Mouse (Mus musculus): ENCODE measurements at regions not wholly inside any gene's neighbourhood (a gene's known extent, or its start where the extent isn't known, plus 50 kb on each side); places are given as distances from the start of the nearest gene placed in this dataset.

- WGBS, result 67% methylated on average over 1 of the region's 1 CpGs
- TF ChIP-seq CTCF (IDR thresholded peaks at IDR 0.05; ENCODE audit: control insufficient read depth, insufficient read depth, low read length) (no peak), POLR2A (IDR thresholded peaks at IDR 0.05; ENCODE audit: borderline replicate concordance, control insufficient read depth, low read depth, low read length) (no peak)
- Histone ChIP-seq H3K4me3 (replicated peaks; ENCODE audit: control insufficient read depth, low read depth, low read length) (no peak overlapping the region), H3K27ac (ENCODE audit: control insufficient read depth, insufficient read depth, low read depth, low read length, poor library complexity) (no peak overlapping the region), H3K4me1 (ENCODE audit: control insufficient read depth, insufficient read depth, low read length) (no peaks in the 10 kb centered on the region)
Observed at GRCm38 (mm10) chr3:70307556-70307955, 300.1 kb downstream of the Otol1 start.

GRCm38 (mm10) chr3:70308061-70308461 lies 300.6 kb downstream of the Otol1 start:
- WGBS, result 57% methylated on average over 3 of the region's 3 CpGs
- Histone ChIP-seq H3K27ac (ENCODE audit: control insufficient read depth, insufficient read depth, low read depth, low read length, poor library complexity) (no peak overlapping the region), H3K4me3 (replicated peaks; ENCODE audit: control insufficient read depth, low read depth, low read length) (no peak overlapping the region), H3K4me1 (ENCODE audit: control insufficient read depth, insufficient read depth, low read length) (no peaks in the 10 kb centered on the region)
- TF ChIP-seq POLR2A (IDR thresholded peaks at IDR 0.05; ENCODE audit: borderline replicate concordance, control insufficient read depth, low read depth, low read length) (no peak), CTCF (IDR thresholded peaks at IDR 0.05; ENCODE audit: control insufficient read depth, insufficient read depth, low read length) (no peak)

- 76% methylated on average over 4 of the region's 4 CpGs for WGBS
- TF ChIP-seq CTCF (IDR thresholded peaks at IDR 0.05; ENCODE audit: control insufficient read depth, insufficient read depth, low read length), result no peak
- no peak for TF ChIP-seq POLR2A (IDR thresholded peaks at IDR 0.05; ENCODE audit: borderline replicate concordance, control insufficient read depth, low read depth, low read length)
- Histone ChIP-seq H3K27ac (ENCODE audit: control insufficient read depth, insufficient read depth, low read depth, low read length, poor library complexity) (no peak overlapping the region), H3K4me3 (replicated peaks; ENCODE audit: control insufficient read depth, low read depth, low read length) (no peak overlapping the region), H3K4me1 (ENCODE audit: control insufficient read depth, insufficient read depth, low read length) (no peaks in the 10 kb centered on the region)
Observed at GRCm38 (mm10) chr3:70309304-70309703, 301.9 kb downstream of the Otol1 start.

- H3K27ac ChIP-seq (ENCODE audit: control insufficient read depth, insufficient read depth, low read depth, low read length, poor library complexity), result no peak overlapping the region
- TF ChIP-seq CTCF (IDR thresholded peaks at IDR 0.05; ENCODE audit: control insufficient read depth, insufficient read depth, low read length) (no peak), POLR2A (IDR thresholded peaks at IDR 0.05; ENCODE audit: borderline replicate concordance, control insufficient read depth, low read depth, low read length) (no peak)
- no peak overlapping the region for H3K4me3 ChIP-seq (replicated peaks; ENCODE audit: control insufficient read depth, low read depth, low read length)
- no peaks in the 10 kb centered on the region for H3K4me1 ChIP-seq (ENCODE audit: control insufficient read depth, insufficient read depth, low read length)
Observed at GRCm38 (mm10) chr3:70311055-70311454, 303.6 kb downstream of the Otol1 start.

GRCm38 (mm10) chr3:70312034-70312433 lies 304.6 kb downstream of the Otol1 start:
- Histone ChIP-seq H3K4me3 (replicated peaks; ENCODE audit: control insufficient read depth, low read depth, low read length) (no peak overlapping the region), H3K4me1 (ENCODE audit: control insufficient read depth, insufficient read depth, low read length) (no peaks in the 10 kb centered on the region), H3K27ac (ENCODE audit: control insufficient read depth, insufficient read depth, low read depth, low read length, poor library complexity) (no peak overlapping the region)
- WGBS, result 75% methylated on average over 3 of the region's 3 CpGs
- TF ChIP-seq POLR2A (IDR thresholded peaks at IDR 0.05; ENCODE audit: borderline replicate concordance, control insufficient read depth, low read depth, low read length) (no peak), CTCF (IDR thresholded peaks at IDR 0.05; ENCODE audit: control insufficient read depth, insufficient read depth, low read length) (no peak)

GRCm38 (mm10) chr3:70313119-70313868 lies 305.9 kb downstream of the Otol1 start:
- TF ChIP-seq POLR2A (IDR thresholded peaks at IDR 0.05; ENCODE audit: borderline replicate concordance, control insufficient read depth, low read depth, low read length), result no peak
- TF ChIP-seq CTCF (IDR thresholded peaks at IDR 0.05; ENCODE audit: control insufficient read depth, insufficient read depth, low read length), result no peak
- Histone ChIP-seq H3K4me3 (replicated peaks; ENCODE audit: control insufficient read depth, low read depth, low read length) (no peak overlapping the region), H3K4me1 (ENCODE audit: control insufficient read depth, insufficient read depth, low read length) (no peaks in the 10 kb centered on the region), H3K27ac (ENCODE audit: control insufficient read depth, insufficient read depth, low read depth, low read length, poor library complexity) (no peak overlapping the region)
- 41% methylated on average over 7 of the region's 7 CpGs for WGBS

GRCm38 (mm10) chr3:70314239-70314638 lies 306.8 kb downstream of the Otol1 start:
- H3K4me1 ChIP-seq (ENCODE audit: control insufficient read depth, insufficient read depth, low read length), result no peaks in the 10 kb centered on the region
- no peak for TF ChIP-seq POLR2A (IDR thresholded peaks at IDR 0.05; ENCODE audit: borderline replicate concordance, control insufficient read depth, low read depth, low read length)
- no peak for TF ChIP-seq CTCF (IDR thresholded peaks at IDR 0.05; ENCODE audit: control insufficient read depth, insufficient read depth, low read length)
- H3K27ac ChIP-seq (ENCODE audit: control insufficient read depth, insufficient read depth, low read depth, low read length, poor library complexity), result no peak overlapping the region
- no peak overlapping the region for H3K4me3 ChIP-seq (replicated peaks; ENCODE audit: control insufficient read depth, low read depth, low read length)
- 23% methylated on average over 4 of the region's 4 CpGs for WGBS

- Histone ChIP-seq H3K4me1 (ENCODE audit: control insufficient read depth, insufficient read depth, low read length) (no peaks in the 10 kb centered on the region), H3K4me3 (replicated peaks; ENCODE audit: control insufficient read depth, low read depth, low read length) (no peak overlapping the region), H3K27ac (ENCODE audit: control insufficient read depth, insufficient read depth, low read depth, low read length, poor library complexity) (no peak overlapping the region)
- no peak for TF ChIP-seq POLR2A (IDR thresholded peaks at IDR 0.05; ENCODE audit: borderline replicate concordance, control insufficient read depth, low read depth, low read length)
- no peak for TF ChIP-seq CTCF (IDR thresholded peaks at IDR 0.05; ENCODE audit: control insufficient read depth, insufficient read depth, low read length)
- WGBS, result 70% methylated on average over 2 of the region's 2 CpGs
Observed at GRCm38 (mm10) chr3:70318377-70318776, 311.0 kb downstream of the Otol1 start.

GRCm38 (mm10) chr3:70319139-70319538 lies 311.7 kb downstream of the Otol1 start:
- H3K4me3 ChIP-seq (replicated peaks; ENCODE audit: control insufficient read depth, low read depth, low read length), result no peak overlapping the region
- H3K27ac ChIP-seq (ENCODE audit: control insufficient read depth, insufficient read depth, low read depth, low read length, poor library complexity), result no peak overlapping the region
- WGBS, result 75% methylated on average over 3 of the region's 3 CpGs
- H3K4me1 ChIP-seq (ENCODE audit: control insufficient read depth, insufficient read depth, low read length), result no peaks in the 10 kb centered on the region
- TF ChIP-seq CTCF (IDR thresholded peaks at IDR 0.05; ENCODE audit: control insufficient read depth, insufficient read depth, low read length) (no peak), POLR2A (IDR thresholded peaks at IDR 0.05; ENCODE audit: borderline replicate concordance, control insufficient read depth, low read depth, low read length) (no peak)
